Mouse (Mus musculus) heart, embryonic 10.5 days (tissue): ENCODE results near the gene Chga. TPM values are rescaled to one million over a fixed set of nuclear protein-coding genes. Genes with fewer than 3 reads are reported as not detected.
A peak's percentile ranks its signal among the peaks of the same experiment; 100 is the strongest.

ENCODE experiments used
- DNase-seq: peaks from one replicate; pipeline ENCODE4 v3.0.0-alpha.2; 2017; ENCODE audit warnings: low spot score
- H3K27ac ChIP-seq: fragments of 300-500 bp; sonication (generic); 2 replicates; pipeline ENCODE4 v1.5.1; 2016; ENCODE audit warnings: mild to moderate bottlenecking
- H3K27me3 ChIP-seq: fragments of 300-500 bp; sonication (generic); 2 replicates; pipeline ENCODE4 v1.6.1; 2016; ENCODE audit warnings: mild to moderate bottlenecking; ENCODE audit not compliant: poor library complexity, insufficient read depth, severe bottlenecking
- H3K36me3 ChIP-seq: fragments of 300-500 bp; sonication (generic); 2 replicates; pipeline ENCODE4 v1.6.1; 2016; ENCODE audit warnings: mild to moderate bottlenecking, moderate library complexity
- H3K4me1 ChIP-seq: fragments of 300-500 bp; sonication (generic); 2 replicates; pipeline ENCODE4 v1.6.1; 2016; ENCODE audit warnings: mild to moderate bottlenecking
- H3K4me3 ChIP-seq: fragments of 300-500 bp; sonication (generic); 2 replicates; pipeline ENCODE4 v1.5.1; 2016; ENCODE audit warnings: mild to moderate bottlenecking, moderate library complexity
- H3K9me3 ChIP-seq: fragments of 300-500 bp; sonication (generic); 2 replicates; pipeline ENCODE4 v1.6.1; 2016; ENCODE audit warnings: mild to moderate bottlenecking, moderate library complexity
- WGBS: fragments of 180-500 bp; shearing (Covaris S2); methylation state at CpG from one replicate; pipeline ENCODE4 v1.1.7; 2016; 5-methylcytosine and 5-hydroxymethylcytosine counted together
- polyA plus RNA-seq: library from polyadenylated mRNA; unstranded; fragments of >200 nt; fragmentation: Nextera tagmentation; extraction: Ambion mirVana; gene quantifications from 2 replicates; pipeline ENCODE4 v1.2.1, GENCODE M21; 2016

Chga gene
- polyA plus RNA-seq: 0.15 and 0.44 TPM in 2 replicates

- no peak within 1 kb of the TSS for H3K27ac ChIP-seq
- 3% methylated on average over 48 of the region's 48 CpGs for WGBS
- peaks cover 10% of the 10 kb centered on the region; the same call in 1 of the 2 replicates for H3K4me1 ChIP-seq
- H3K36me3 ChIP-seq: no peaks in the 10 kb centered on the region
- H3K4me3 ChIP-seq: peak within 1 kb of the TSS; percentile 50
- H3K27me3 ChIP-seq: peaks cover 56% of the 10 kb centered on the region
- peak; percentile 93 for DNase-seq
- no peaks in the 10 kb centered on the region for H3K9me3 ChIP-seq
Measured at GRCm38 (mm10) chr12:102554721-102555516, at the start of gene Chga. Chga (plus strand) TSS chr12:102554969.

DNA sequence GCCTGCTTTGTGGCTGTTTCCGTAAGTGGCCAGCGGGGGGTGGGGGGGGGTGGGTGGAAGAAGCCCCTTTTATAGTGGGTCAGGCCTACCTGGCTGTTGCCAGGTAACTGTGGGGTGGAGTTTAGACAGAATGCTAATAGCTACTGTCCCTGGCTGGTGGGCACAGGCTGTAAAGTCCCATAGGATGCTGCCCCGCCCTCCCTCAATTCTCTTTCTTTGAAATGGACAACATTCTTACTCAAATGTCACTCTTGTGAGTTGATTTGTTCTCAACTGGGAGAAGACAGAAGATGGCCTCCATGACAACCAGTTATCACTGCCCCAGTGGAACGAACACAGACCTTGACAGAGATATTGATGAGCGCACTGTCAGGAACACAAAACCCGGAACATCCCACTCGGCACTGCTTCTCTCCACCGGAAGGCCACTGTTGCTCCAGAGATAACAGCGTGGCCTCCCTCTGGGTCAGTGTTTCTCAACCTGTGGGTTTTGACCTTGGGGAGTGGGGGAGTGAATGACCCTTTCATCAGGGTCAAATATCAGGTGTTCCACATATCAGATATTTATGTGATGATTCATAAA lies 49.5 kb upstream of the Chga start:
- Histone ChIP-seq H3K36me3 (no peaks in the 10 kb centered on the region), H3K4me1 (peaks cover 6% of the 10 kb centered on the region; the same call in 1 of the 2 replicates), H3K27me3 (no peaks in the 10 kb centered on the region), H3K9me3 (no peaks in the 10 kb centered on the region), H3K27ac (no peak overlapping the region), H3K4me3 (no peak overlapping the region)
- 64% methylated on average over 9 of the region's 9 CpGs for WGBS
- no peak for DNase-seq

DNA sequence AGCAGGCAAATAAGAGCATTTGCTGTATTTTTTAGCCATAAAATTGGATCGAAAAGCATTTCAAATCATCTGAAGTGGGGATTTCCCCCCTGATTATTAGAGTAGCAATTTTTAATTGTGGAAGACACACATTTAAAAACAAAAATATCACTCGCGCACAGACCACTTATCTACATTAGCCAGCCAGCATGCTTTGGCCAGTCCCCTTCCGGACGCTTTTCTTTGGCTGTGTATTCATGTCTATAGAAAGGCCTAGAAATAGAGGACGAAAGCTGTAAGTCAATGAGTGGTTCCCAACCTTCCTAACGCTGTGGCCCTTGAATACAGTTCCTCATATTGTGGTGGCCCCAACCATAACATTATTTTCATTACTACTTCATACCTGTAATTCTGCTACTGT lies 48.8 kb upstream of the Chga start:
- no peak for DNase-seq
- WGBS: 90% methylated on average over 7 of the region's 7 CpGs
- peaks cover 6% of the 10 kb centered on the region; the same call in 1 of the 2 replicates for H3K4me1 ChIP-seq

DNA sequence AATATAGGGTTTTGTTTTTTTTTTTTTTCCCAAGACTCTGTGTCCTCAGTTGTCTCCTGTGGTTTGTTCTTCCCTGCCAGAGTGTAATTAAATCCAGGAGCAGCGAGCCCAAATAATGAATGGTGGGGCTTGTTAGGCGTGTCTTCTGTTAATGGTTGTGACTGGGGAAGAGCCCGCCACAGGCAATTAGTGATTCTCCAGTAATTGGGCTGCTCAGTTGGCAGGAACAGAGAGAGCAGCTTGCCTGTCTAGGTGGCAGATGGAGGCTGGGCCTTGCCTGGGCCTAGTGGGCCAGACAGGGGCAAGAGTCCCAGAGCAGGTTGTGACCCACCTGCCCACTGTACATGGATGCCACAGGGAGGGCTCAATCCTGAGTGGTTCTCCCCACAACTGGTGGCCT lies 43.4 kb upstream of the Chga start:
- no peak for DNase-seq
- H3K9me3 ChIP-seq: no peaks in the 10 kb centered on the region
- H3K36me3 ChIP-seq: no peaks in the 10 kb centered on the region
- H3K4me1 ChIP-seq: no peaks in the 10 kb centered on the region
- 55% methylated on average over 3 of the region's 3 CpGs for WGBS
- H3K4me3 ChIP-seq: no peak overlapping the region
- H3K27me3 ChIP-seq: no peaks in the 10 kb centered on the region
- H3K27ac ChIP-seq: no peak overlapping the region

More for the DNA sequence above, 48.8 kb upstream of the Chga start:
- Histone ChIP-seq H3K27me3 (no peaks in the 10 kb centered on the region), H3K4me3 (no peak overlapping the region), H3K27ac (no peak overlapping the region), H3K36me3 (no peaks in the 10 kb centered on the region), H3K9me3 (no peaks in the 10 kb centered on the region)

DNA sequence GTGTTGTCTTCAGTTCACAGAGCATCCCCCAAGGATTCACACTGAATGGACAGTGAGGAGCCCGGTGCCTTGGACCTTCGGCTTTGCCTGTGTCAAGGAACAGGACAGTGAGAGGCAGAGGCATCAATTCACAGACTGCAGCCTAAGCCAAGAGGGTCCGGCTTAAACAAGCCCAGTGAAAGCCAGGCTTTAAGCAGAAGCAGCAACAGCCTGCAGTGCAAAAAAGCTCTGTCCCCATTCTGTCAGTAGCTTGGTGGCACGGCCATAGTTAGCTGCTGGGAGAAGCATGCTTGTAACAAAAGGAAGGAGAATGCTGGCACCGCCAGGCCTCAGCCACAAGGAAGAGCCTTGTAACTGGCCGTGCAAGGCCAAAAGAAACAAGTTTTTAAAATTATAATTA lies 40.6 kb upstream of the Chga start:
- H3K36me3 ChIP-seq: no peaks in the 10 kb centered on the region
- DNase-seq: no peak
- WGBS: 74% methylated on average over 6 of the region's 6 CpGs
- no peaks in the 10 kb centered on the region for H3K9me3 ChIP-seq
- no peak overlapping the region for H3K4me3 ChIP-seq
- no peaks in the 10 kb centered on the region for H3K4me1 ChIP-seq
- no peak overlapping the region for H3K27ac ChIP-seq
- no peaks in the 10 kb centered on the region for H3K27me3 ChIP-seq

GRCm38 (mm10) chr12:102514751-102515150 lies 40.0 kb upstream of the Chga start:
- H3K9me3 ChIP-seq: no peaks in the 10 kb centered on the region
- H3K27ac ChIP-seq: no peak overlapping the region
- WGBS: 84% methylated on average over 6 of the region's 6 CpGs
- H3K27me3 ChIP-seq: no peaks in the 10 kb centered on the region
- H3K4me3 ChIP-seq: no peak overlapping the region
- no peak for DNase-seq
- H3K4me1 ChIP-seq: no peaks in the 10 kb centered on the region
- H3K36me3 ChIP-seq: no peaks in the 10 kb centered on the region

GRCm38 (mm10) chr12:102516151-102516550 lies 38.6 kb upstream of the Chga start:
- no peaks in the 10 kb centered on the region for H3K27me3 ChIP-seq
- H3K4me3 ChIP-seq: no peak overlapping the region
- H3K36me3 ChIP-seq: no peaks in the 10 kb centered on the region
- H3K9me3 ChIP-seq: no peaks in the 10 kb centered on the region
- no peak overlapping the region for H3K27ac ChIP-seq
- 82% methylated on average over 4 of the region's 4 CpGs for WGBS
- H3K4me1 ChIP-seq: no peaks in the 10 kb centered on the region
- no peak for DNase-seq

- WGBS: 87% methylated on average over 13 of the region's 13 CpGs
- no peak overlapping the region for H3K4me3 ChIP-seq
Measured at GRCm38 (mm10) chr12:102517647-102518046, 37.1 kb upstream of the Chga start.

DNA sequence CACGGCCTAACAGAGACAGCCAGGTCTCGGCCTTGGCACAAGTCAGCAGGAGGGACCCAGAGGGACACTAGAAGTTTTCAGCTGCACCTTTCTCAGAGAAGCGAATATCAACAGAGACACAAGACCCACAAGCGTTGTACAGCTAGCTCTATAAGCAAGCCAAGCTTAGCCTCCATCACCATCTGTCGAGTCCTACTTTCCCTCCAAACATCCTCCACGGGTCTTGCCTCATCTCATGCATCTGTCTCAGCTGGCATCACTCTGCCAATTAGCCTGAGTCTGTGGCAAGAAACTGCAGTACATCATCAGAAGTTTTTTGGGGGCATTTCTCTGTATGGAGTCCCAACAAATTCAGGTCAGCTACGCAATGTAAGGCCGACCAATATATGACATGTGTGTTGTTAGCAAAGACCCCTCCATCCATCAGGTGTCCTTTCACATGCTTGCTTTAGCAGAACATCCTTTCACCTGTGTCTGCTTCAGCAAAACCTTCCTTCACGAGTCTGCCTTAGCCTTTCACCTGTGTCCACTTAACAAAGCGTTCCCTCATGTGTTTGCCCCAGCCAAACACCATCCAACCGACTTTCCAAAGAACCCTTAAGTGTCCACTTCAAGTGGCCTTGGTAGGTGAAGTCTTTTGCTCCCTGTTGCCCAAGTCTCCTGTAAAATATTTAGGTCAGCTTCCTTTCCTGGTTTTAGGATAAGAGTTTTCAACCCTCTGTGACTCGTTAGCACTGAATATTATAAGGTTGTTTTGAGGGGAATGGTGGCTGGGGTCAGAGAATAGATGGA lies 34.6 kb upstream of the Chga start:
- no peaks in the 10 kb centered on the region for H3K36me3 ChIP-seq
- H3K27me3 ChIP-seq: no peaks in the 10 kb centered on the region
- no peaks in the 10 kb centered on the region for H3K9me3 ChIP-seq
- H3K27ac ChIP-seq: no peak overlapping the region
- H3K4me3 ChIP-seq: no peak overlapping the region
- no peak for DNase-seq
- no peaks in the 10 kb centered on the region for H3K4me1 ChIP-seq
- 80% methylated on average over 12 of the region's 12 CpGs for WGBS

More at GRCm38 (mm10) chr12:102517647-102518046, 37.1 kb upstream of the Chga start:
- Histone ChIP-seq H3K4me1 (no peaks in the 10 kb centered on the region), H3K27ac (no peak overlapping the region), H3K36me3 (no peaks in the 10 kb centered on the region), H3K27me3 (no peaks in the 10 kb centered on the region), H3K9me3 (no peaks in the 10 kb centered on the region)
- no peak for DNase-seq

DNA sequence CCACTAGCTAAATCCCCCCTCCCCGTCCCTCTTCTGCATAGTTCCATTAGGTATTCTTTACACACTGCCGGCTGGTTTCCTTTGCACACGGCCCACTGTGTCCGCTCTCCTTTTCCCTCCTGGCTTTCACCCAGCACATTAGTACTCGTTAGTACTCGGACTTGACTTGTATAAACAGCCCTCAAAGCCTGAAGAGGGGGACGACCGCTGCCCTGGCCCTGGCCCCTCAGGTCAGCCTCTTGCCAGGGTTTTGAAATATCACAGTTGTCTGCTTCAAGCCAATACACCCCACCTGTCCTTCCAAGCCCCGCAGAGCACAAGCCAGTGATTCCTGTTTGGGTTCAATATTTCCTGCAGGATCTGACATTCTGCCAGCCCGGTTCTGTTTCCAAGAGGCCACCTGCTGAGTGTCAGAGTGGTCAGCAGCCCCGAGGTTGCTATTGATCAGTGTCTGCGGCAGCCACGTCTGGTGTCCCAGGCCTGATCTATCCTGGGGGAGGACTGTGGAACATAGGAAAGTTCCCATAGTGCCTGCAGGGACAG lies 32.9 kb upstream of the Chga start:
- Histone ChIP-seq H3K4me3 (no peak overlapping the region), H3K27ac (no peak overlapping the region), H3K36me3 (no peaks in the 10 kb centered on the region), H3K4me1 (no peaks in the 10 kb centered on the region), H3K9me3 (no peaks in the 10 kb centered on the region), H3K27me3 (peaks cover 6% of the 10 kb centered on the region; the same call in 1 of the 2 replicates)
- DNase-seq: no peak
- 49% methylated on average over 13 of the region's 13 CpGs for WGBS

DNA sequence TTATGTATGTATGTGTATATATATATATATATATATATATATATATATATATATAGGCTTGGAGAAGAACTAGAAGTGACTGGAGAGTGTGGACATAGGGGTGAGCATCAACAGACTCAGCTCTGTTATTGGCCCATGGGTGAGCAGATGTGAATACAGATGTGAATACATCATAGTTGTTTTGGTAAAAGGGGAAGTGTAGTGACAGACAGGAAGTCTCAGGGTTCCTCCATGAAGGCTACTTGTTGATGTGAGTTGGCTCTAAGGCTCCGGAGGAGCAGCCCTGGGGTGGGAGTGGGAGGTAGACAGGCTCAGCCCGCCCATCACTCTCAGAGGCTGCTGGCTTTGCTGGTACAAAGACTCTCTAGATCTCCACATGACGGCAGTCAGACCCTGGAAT lies 30.6 kb upstream of the Chga start:
- no peaks in the 10 kb centered on the region for H3K36me3 ChIP-seq
- WGBS: 62% methylated on average over 3 of the region's 3 CpGs
- no peaks in the 10 kb centered on the region for H3K9me3 ChIP-seq
- H3K4me3 ChIP-seq: no peak overlapping the region
- H3K27me3 ChIP-seq: peaks cover 6% of the 10 kb centered on the region; the same call in 1 of the 2 replicates
- DNase-seq: no peak
- peaks cover 6% of the 10 kb centered on the region; the same call in 1 of the 2 replicates for H3K4me1 ChIP-seq
- no peak overlapping the region for H3K27ac ChIP-seq

DNA sequence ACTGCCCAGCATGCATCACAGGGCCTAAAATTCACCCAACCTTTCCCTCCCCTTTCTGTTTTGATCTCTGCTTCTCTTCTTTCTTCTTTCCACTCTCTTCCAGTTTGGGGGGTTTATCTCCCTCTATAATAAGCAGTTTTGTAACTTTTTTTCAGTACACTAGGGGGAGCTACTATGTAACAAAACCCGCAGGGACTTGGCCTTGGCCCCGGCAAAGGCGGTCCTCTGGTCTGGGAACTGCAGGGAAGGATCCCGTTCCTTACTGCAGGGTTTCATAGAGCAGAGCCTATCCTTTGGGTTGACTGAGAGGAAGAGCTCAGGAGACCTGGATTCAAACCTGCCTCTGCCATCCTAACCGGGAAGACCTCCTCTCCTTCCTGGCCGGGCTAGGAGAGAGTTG lies 30.0 kb upstream of the Chga start:
- peaks cover 6% of the 10 kb centered on the region; the same call in 1 of the 2 replicates for H3K27me3 ChIP-seq
- peaks cover 6% of the 10 kb centered on the region; the same call in 1 of the 2 replicates for H3K4me1 ChIP-seq
- H3K27ac ChIP-seq: no peak overlapping the region
- H3K36me3 ChIP-seq: no peaks in the 10 kb centered on the region
- WGBS: 14% methylated on average over 6 of the region's 6 CpGs
- DNase-seq: no peak
- H3K4me3 ChIP-seq: no peak overlapping the region
- no peaks in the 10 kb centered on the region for H3K9me3 ChIP-seq
